Mouse (Mus musculus): ENCODE data around the gene Dbt. TPM values are rescaled to one million over a fixed set of nuclear protein-coding genes. Genes with fewer than 3 reads are reported as not detected.
"Not testable (repeated sequence)": the region's sequence is repeated elsewhere in the genome, so short reads cannot be mapped to it uniquely, and the experiment has no call there.

Gene Dbt
- polyA plus RNA-seq, 1 experiment, result 2.3 TPM

DNA sequence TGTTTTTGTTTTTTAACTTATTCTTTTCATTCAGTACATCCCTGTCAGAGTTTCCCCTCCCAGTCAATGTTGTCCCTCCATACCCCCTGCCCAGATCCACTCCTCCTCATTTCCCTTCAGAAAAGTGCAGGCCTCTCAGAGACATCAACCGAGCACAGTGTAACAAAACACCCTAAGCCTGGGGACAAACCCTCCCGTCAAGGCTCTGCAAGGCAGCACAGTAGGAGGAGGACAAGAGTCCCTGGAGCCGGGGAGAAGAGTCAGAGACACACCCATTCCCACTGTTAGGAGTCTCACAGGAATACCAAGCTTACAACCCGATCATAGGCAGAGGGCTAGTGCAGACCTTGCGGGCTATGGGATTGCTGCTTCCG, 24.3 kb downstream of the Dbt start:
- no peaks in the 10 kb centered on the region for H3K27me3 ChIP-seq (ENCODE audit: control insufficient read depth, insufficient read depth, low read length)
- H3K4me3 ChIP-seq (ENCODE audit: extremely low read depth, insufficient read depth, insufficient read length), result no peak overlapping the region
- no peak for DNase-seq (ENCODE audit: low read depth in 1 of 2, low spot score in 2 of 2)
- H3K4me1 ChIP-seq (ENCODE audit: control insufficient read depth, insufficient read depth, insufficient read length), result no peaks in the 10 kb centered on the region
- no peak overlapping the region for H3K27ac ChIP-seq (ENCODE audit: insufficient read depth, low read length)
- peaks cover 27% of the 10 kb centered on the region for H3K36me3 ChIP-seq (ENCODE audit: control insufficient read depth, insufficient read depth, low read length)
- no peak for TF ChIP-seq POLR2A (IDR thresholded peaks at IDR 0.05; ENCODE audit: low read depth, low read length)
- TF ChIP-seq CTCF (IDR thresholded peaks at IDR 0.05; ENCODE audit: extremely low read depth, insufficient read depth, insufficient read length, insufficient replicate concordance), result no peak
- WGBS, result 90% methylated on average over 6 of the region's 6 CpGs

DNA sequence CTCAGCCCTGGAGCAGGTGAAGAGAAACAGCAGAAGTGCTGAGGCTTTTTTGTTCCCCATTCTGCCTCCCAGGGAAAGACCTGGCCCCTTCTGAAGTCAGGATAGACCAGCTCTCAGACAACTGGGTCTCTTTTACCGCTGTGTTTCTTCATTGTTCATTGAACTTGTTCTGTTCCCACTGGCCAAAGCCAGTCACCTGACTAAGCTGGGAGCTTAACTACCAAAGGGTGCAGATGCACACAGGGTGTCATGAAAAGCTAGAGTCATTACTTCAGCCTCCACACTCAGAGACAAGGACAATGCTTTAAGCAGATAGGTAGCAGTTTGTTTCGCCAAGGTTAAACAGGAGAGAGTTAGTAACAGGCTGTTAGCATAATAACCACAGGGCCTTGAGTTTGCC, 29.2 kb downstream of the Dbt start:
- 48% methylated on average over 2 of the region's 2 CpGs for WGBS
- H3K36me3 ChIP-seq (ENCODE audit: control insufficient read depth, insufficient read depth, low read length), result peaks cover 25% of the 10 kb centered on the region
- no peak overlapping the region for H3K4me3 ChIP-seq (ENCODE audit: extremely low read depth, insufficient read depth, insufficient read length)
- no peaks in the 10 kb centered on the region for H3K4me1 ChIP-seq (ENCODE audit: control insufficient read depth, insufficient read depth, insufficient read length)
- no peak for TF ChIP-seq POLR2A (IDR thresholded peaks at IDR 0.05; ENCODE audit: low read depth, low read length)
- DNase-seq (ENCODE audit: low read depth in 1 of 2, low spot score in 2 of 2), result no peak
- H3K27ac ChIP-seq (ENCODE audit: insufficient read depth, low read length), result no peak overlapping the region
- no peaks in the 10 kb centered on the region for H3K27me3 ChIP-seq (ENCODE audit: control insufficient read depth, insufficient read depth, low read length)

DNA sequence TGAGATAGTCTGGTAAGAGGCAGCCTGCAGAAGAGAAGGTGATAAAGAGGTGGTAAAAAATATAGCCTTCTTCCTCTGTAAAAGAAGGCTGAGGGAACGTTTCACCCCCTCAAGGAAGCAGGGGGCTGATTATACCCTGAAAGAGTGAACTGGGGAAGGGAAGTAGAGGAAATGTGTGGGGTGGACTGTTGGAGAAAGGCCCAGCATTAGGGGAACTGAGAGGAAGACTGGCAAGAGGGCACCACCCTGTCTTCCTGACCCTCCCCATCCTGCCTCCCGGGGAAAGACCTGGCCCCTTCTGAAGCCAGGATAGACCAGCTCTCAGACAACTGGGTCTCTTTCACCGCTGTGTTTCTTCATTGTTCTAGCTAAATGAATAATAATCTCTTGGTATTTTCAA, 29.7 kb downstream of the Dbt start:
- H3K36me3 ChIP-seq (ENCODE audit: control insufficient read depth, insufficient read depth, low read length), result peaks cover 24% of the 10 kb centered on the region
- TF ChIP-seq POLR2A (IDR thresholded peaks at IDR 0.05; ENCODE audit: low read depth, low read length), result no peak
- TF ChIP-seq CTCF (IDR thresholded peaks at IDR 0.05; ENCODE audit: extremely low read depth, insufficient read depth, insufficient read length, insufficient replicate concordance), result no peak
- 12% methylated on average over 3 of the region's 3 CpGs for WGBS
- H3K4me3 ChIP-seq (ENCODE audit: extremely low read depth, insufficient read depth, insufficient read length), result no peak overlapping the region
- DNase-seq (ENCODE audit: low read depth in 1 of 2, low spot score in 2 of 2), result no peak
- H3K4me1 ChIP-seq (ENCODE audit: control insufficient read depth, insufficient read depth, insufficient read length), result no peaks in the 10 kb centered on the region
- H3K27me3 ChIP-seq (ENCODE audit: control insufficient read depth, insufficient read depth, low read length), result no peaks in the 10 kb centered on the region
- no peak overlapping the region for H3K27ac ChIP-seq (ENCODE audit: insufficient read depth, low read length)

DNA sequence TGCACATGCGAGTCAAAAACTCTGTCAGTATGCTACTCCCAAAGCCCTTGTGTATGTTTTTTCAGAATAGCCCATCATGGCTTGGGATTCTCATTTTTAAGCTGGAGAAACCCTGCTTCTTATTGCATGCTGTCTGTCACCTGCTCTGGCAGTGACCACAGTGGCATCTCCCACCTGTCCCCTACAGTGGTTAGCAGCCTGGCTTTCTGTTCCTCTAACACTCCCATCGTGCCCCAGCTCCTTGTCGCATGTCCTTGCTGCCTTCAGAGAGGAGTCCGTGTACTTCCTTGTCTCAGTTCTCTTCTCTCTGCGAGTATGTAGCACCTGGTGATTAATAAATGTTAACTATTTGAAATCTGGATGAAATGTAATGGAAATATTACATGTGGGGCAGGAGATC, 34.6 kb downstream of the Dbt start:
- Histone ChIP-seq H3K4me1 (ENCODE audit: control insufficient read depth, insufficient read depth, insufficient read length) (no peaks in the 10 kb centered on the region), H3K27me3 (ENCODE audit: control insufficient read depth, insufficient read depth, low read length) (no peaks in the 10 kb centered on the region), H3K4me3 (ENCODE audit: extremely low read depth, insufficient read depth, insufficient read length) (no peak overlapping the region), H3K27ac (ENCODE audit: insufficient read depth, low read length) (no peak overlapping the region), H3K36me3 (ENCODE audit: control insufficient read depth, insufficient read depth, low read length) (peaks cover 19% of the 10 kb centered on the region)
- TF ChIP-seq POLR2A (IDR thresholded peaks at IDR 0.05; ENCODE audit: low read depth, low read length) (no peak), CTCF (IDR thresholded peaks at IDR 0.05; ENCODE audit: extremely low read depth, insufficient read depth, insufficient read length, insufficient replicate concordance) (no peak)
- WGBS, result 62% methylated on average over 5 of the region's 5 CpGs
- no peak for DNase-seq (ENCODE audit: low read depth in 1 of 2, low spot score in 2 of 2)

DNA sequence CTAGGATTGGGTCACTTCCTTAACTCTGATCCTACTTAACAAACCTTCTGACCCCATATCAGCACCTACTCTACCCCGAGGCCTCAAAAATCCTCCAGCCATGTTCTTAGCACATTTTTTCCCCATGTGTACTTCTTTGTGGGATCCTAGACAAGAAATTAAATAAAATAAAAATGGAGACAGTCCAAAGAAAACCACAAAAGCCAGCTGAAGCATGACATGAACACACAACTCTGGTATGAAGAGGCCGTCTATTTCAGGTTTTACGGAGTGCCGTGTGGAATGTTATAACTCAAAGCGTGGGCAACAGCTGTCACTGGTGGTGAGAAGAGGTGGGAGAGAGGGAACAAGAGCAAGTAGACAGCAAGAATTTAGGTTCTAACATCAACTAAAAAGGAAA, 38.5 kb downstream of the Dbt start:
- Histone ChIP-seq H3K27me3 (ENCODE audit: control insufficient read depth, insufficient read depth, low read length) (no peaks in the 10 kb centered on the region), H3K36me3 (ENCODE audit: control insufficient read depth, insufficient read depth, low read length) (peaks cover 12% of the 10 kb centered on the region), H3K27ac (ENCODE audit: insufficient read depth, low read length) (no peak overlapping the region), H3K4me1 (ENCODE audit: control insufficient read depth, insufficient read depth, insufficient read length) (no peaks in the 10 kb centered on the region), H3K4me3 (ENCODE audit: extremely low read depth, insufficient read depth, insufficient read length) (no peak overlapping the region)
- 91% methylated on average over 5 of the region's 5 CpGs for WGBS
- TF ChIP-seq CTCF (IDR thresholded peaks at IDR 0.05; ENCODE audit: extremely low read depth, insufficient read depth, insufficient read length, insufficient replicate concordance), result no peak
- no peak for TF ChIP-seq POLR2A (IDR thresholded peaks at IDR 0.05; ENCODE audit: low read depth, low read length)
- no peak for DNase-seq (ENCODE audit: low read depth in 1 of 2, low spot score in 2 of 2)

DNA sequence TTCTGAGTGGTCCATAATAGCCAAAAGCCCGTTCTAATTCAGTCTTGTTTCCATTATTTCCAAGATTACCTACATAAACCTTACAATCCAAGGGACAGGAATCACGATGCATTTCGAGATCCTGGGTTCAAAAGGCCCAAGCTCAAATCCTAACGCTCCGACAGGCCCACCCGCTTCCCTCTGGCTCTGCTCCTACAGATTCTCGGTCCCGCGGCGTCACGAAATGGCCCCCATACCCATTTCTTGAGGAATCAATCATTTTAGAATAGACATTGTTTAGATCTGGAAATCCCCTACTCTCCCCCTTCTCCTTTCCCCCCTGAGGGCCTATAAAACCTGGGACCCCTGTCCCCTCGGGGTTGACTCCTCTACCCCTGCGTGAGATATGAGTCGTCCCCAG, 48.4 kb downstream of the Dbt start:
- not testable (repeated sequence) for DNase-seq (ENCODE audit: low read depth in 1 of 2, low spot score in 2 of 2); H3K27me3 ChIP-seq (ENCODE audit: control insufficient read depth, insufficient read depth, low read length); H3K36me3 ChIP-seq (ENCODE audit: control insufficient read depth, insufficient read depth, low read length); H3K4me1 ChIP-seq (ENCODE audit: control insufficient read depth, insufficient read depth, insufficient read length); H3K4me3 ChIP-seq (ENCODE audit: extremely low read depth, insufficient read depth, insufficient read length); H3K27ac ChIP-seq (ENCODE audit: insufficient read depth, low read length)
- 99% methylated on average over 14 of the region's 14 CpGs for WGBS

DNA sequence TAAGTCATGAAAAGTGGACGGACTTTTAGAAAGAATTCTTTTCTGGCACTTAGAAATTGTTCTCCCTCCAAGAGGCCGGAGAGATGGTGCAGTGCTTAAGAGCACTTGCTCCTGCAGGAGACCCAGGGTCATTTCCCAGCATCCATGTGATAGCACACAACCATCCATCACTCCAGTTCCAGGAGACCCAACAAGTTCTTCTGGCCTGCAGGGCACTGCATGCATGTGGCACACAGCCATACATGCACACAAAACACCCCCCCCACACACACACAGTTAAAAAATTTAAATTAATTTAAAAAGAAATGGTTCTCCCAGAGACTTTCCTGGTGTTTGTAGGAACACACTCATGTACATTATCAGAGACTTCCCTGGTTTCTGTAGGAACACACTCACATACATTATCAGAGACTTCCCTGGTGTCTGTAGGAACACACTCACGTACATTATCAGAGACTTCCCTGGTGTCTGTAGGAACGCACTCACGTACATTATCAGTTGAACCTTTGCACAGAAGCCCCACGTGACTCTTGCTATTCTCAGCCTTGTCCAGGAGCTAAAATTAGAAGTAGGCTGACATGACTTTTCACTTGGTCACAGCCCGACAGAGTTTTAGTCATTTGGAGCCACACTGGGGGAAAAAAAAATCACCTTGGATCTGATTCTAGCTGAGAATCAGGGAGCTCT, 49.7 kb downstream of the Dbt start, which contains the start of gene Lrrc39:
TSS of gene Lrrc39 (plus strand) at position 566 of the 687 bp plus-strand sequence.
- H3K4me3 ChIP-seq (ENCODE audit: extremely low read depth, insufficient read depth, insufficient read length), result no peak within 1 kb of the TSS
- WGBS, result 34% methylated on average over 7 of the region's 7 CpGs
- no peak for TF ChIP-seq POLR2A (IDR thresholded peaks at IDR 0.05; ENCODE audit: low read depth, low read length)
- TF ChIP-seq CTCF (IDR thresholded peaks at IDR 0.05; ENCODE audit: extremely low read depth, insufficient read depth, insufficient read length, insufficient replicate concordance), result no peak
- no peak within 1 kb of the TSS for H3K27ac ChIP-seq (ENCODE audit: insufficient read depth, low read length)
- no peak for DNase-seq (ENCODE audit: low read depth in 1 of 2, low spot score in 2 of 2)
- H3K36me3 ChIP-seq (ENCODE audit: control insufficient read depth, insufficient read depth, low read length), result no peaks in the 10 kb centered on the region
- H3K27me3 ChIP-seq (ENCODE audit: control insufficient read depth, insufficient read depth, low read length), result no peaks in the 10 kb centered on the region
- no peaks in the 10 kb centered on the region for H3K4me1 ChIP-seq (ENCODE audit: control insufficient read depth, insufficient read depth, insufficient read length)
